Mouse (Mus musculus) Patski (cell line): ENCODE measurements around the gene Flvcr2. TPM values are rescaled to one million over a fixed set of nuclear protein-coding genes. Genes with fewer than 3 reads are reported as not detected.

Experiments
- ATAC-seq: fragments of 100-300 bp; one replicate; pipeline ENCODE4 v1.8.0; 2021
- CTCF ChIA-PET: fragments of 350-600 bp; sonication (Branson Sonifier 250); formaldehyde crosslinking; loops from one replicate; lab custom pipeline; 2022; ENCODE audit warnings: inconsistent platforms; lab: Charles Lee
- POLR2A ChIA-PET: fragments of 350-600 bp; sonication (Branson Sonifier 250); formaldehyde crosslinking; loops from one replicate; lab custom pipeline; 2022; ENCODE audit warnings: antibody characterized with exemption, inconsistent platforms; lab: Charles Lee
- DNase-seq: peaks from one replicate; pipeline ENCODE4 v3.0.0-alpha.2; 2011; ENCODE audit warnings: low read depth, low spot score
- H3K27me3 ChIP-seq: fragments of 371-371 bp; one replicate; pipeline ENCODE4 v1.5.1; 2021
- CTCF ChIP-seq: fragments of 100-300 bp; IDR thresholded peaks from one replicate; pipeline ENCODE4 v1.5.1; 2021
- in situ Hi-C: fragments of 300-500 bp; cut with MboI; formaldehyde crosslinking; loops from 3 replicates; pipeline ENCODE4 v1.11.1; 2018; ENCODE audit warnings: low pct_unique_long_range_greater_than_20kb, mixed read lengths
- polyA plus RNA-seq: library from polyadenylated mRNA; unstranded; gene quantifications from one replicate; pipeline ENCODE4 v1.2.3, GENCODE M21; 2021

The Flvcr2 gene
- polyA plus RNA-seq, 1 experiment from 2014 or later: 0.21 TPM

GRCm38 (mm10) chr12:85854271-85854670 is 107.9 kb downstream of the Flvcr2 start:
- H3K27me3 ChIP-seq: no peaks in the 10 kb centered on the region
- in situ Hi-C loops: no loop called here
- CTCF ChIA-PET: interaction anchor here (0.6 to 3.3 kb wide), 4 partner anchors 8 to 222 kb away, joined by 3 to 22 read pairs (median 4); no protein-coding TSS in a partner anchor
- POLR2A ChIA-PET: interaction anchor here (1.1 kb wide), 1 partner anchor 224 kb away, joined by 3 read pairs; the partner anchor contains the start of gene Tgfb3
- ATAC-seq (no peak), DNase-seq (no peak)
- TF ChIP-seq CTCF: no peak

- CTCF ChIA-PET: interaction anchor here (2.2 kb wide), 1 partner anchor 9 kb away, joined by 6 read pairs; no protein-coding TSS in a partner anchor
- POLR2A ChIA-PET: no interaction called here
- DNase-seq (no peak), ATAC-seq (no peak)
- in situ Hi-C loops: no loop called here
- no peaks in the 10 kb centered on the region for H3K27me3 ChIP-seq
- no peak for TF ChIP-seq CTCF
Measured at GRCm38 (mm10) chr12:85857300-85857699, 111.0 kb downstream of the Flvcr2 start.

GRCm38 (mm10) chr12:85859111-85859510 is 112.8 kb downstream of the Flvcr2 start:
- no peak for TF ChIP-seq CTCF
- ChIA-PET CTCF (interaction anchor here (0.7 to 2.2 kb wide), 4 partner anchors 11 to 221 kb away, joined by 3 to 6 read pairs (median 3); no protein-coding TSS in a partner anchor), POLR2A (no interaction called here)
- DNase-seq (no peak), ATAC-seq (no peak)
- in situ Hi-C loops: no loop called here
- no peaks in the 10 kb centered on the region for H3K27me3 ChIP-seq

GRCm38 (mm10) chr12:85859511-85860189 is 113.3 kb downstream of the Flvcr2 start:
- TF ChIP-seq CTCF: no peak
- no peaks in the 10 kb centered on the region for H3K27me3 ChIP-seq
- ChIA-PET CTCF (interaction anchor here (1.2 to 2.2 kb wide), 3 partner anchors 12 to 221 kb away, joined by 3 to 6 read pairs (median 3); no protein-coding TSS in a partner anchor), POLR2A (no interaction called here)
- in situ Hi-C loops: loop anchor here (5.0 kb wide), 1 partner anchor 218 kb away; the partner anchor contains the start of gene Tgfb3
- no peak for ATAC-seq
- no peak for DNase-seq

DNA sequence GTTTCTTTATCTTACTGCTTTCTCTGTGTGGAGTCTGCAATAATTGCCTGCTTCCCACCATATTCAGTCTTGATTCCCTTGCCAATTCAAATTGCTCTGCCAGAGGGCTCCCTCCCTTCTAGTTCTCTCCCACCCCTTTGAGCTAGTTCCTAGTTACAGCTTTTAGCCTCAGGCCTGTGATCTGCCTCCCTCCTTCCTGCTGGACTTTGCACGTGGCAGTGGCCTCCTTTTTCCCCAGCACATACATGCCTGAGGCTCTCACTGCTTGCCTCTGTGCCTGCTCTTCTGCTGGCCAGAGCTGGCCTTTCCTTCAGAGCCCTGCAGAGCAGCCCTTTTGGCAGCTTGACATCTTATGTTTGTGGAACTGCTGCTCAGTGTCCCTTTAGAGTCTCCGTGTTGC is 116.2 kb downstream of the Flvcr2 start:
- in situ Hi-C loops: loop anchor here (5.0 kb wide), 1 partner anchor 215 kb away; the partner anchor contains the start of gene Tgfb3
- ChIA-PET POLR2A (no interaction called here), CTCF (interaction anchor here (1.0 to 1.1 kb wide), 4 partner anchors 8 to 217 kb away, joined by 3 read pairs; partner anchors contain the start of gene Tgfb3)
- no peak for TF ChIP-seq CTCF
- ATAC-seq: no peak
- no peak for DNase-seq
- H3K27me3 ChIP-seq: no peaks in the 10 kb centered on the region

Other genes starting within 250 kb of the Flvcr2 start
- gene Jdp2, start 147.5 kb upstream of the Flvcr2 start, polyA plus RNA-seq: 50.7 TPM
- gene Batf, start 59.9 kb upstream of the Flvcr2 start, polyA plus RNA-seq: not detected
- gene Erg28, start 78.0 kb downstream of the Flvcr2 start, polyA plus RNA-seq: 47.6 TPM
- gene Ttll5, start 78.1 kb downstream of the Flvcr2 start, polyA plus RNA-seq: 14.5 TPM